Mouse (Mus musculus) limb, embryonic 15.5 days (tissue): ENCODE measurements around the gene Ptpn3. TPM values are rescaled to one million over a fixed set of nuclear protein-coding genes. Genes with fewer than 3 reads are reported as not detected.
"Not testable (repeated sequence)": the region's sequence is repeated elsewhere in the genome, so short reads cannot be mapped to it uniquely, and the experiment has no call there.

Source experiments
- ATAC-seq: fragments of 200-750 bp; cut with Nextera tagmentation; 2 replicates; pipeline ENCODE4 v1.8.0; 2017; ENCODE audit warnings: low read depth, moderate TSS enrichment; ENCODE audit not compliant: insufficient number of reproducible peaks, low FRiP score, low TSS enrichment
- H3K27ac ChIP-seq: fragments of 300-500 bp; sonication (generic); 2 replicates; pipeline ENCODE4 v1.5.1; 2015; ENCODE audit warnings: moderate library complexity, mild to moderate bottlenecking, inconsistent platforms
- H3K27me3 ChIP-seq: fragments of 300-500 bp; sonication (generic); 2 replicates; pipeline ENCODE4 v1.6.1; 2015; ENCODE audit warnings: inconsistent platforms
- H3K36me3 ChIP-seq: fragments of 300-500 bp; sonication (generic); 2 replicates; pipeline ENCODE4 v1.6.1; 2015; ENCODE audit warnings: inconsistent platforms
- H3K4me1 ChIP-seq: fragments of 300-500 bp; sonication (generic); 2 replicates; pipeline ENCODE4 v1.6.1; 2015; ENCODE audit warnings: inconsistent platforms
- H3K4me2 ChIP-seq: fragments of 300-500 bp; sonication (generic); 2 replicates; pipeline ENCODE4 v1.6.1; 2015; ENCODE audit warnings: mild to moderate bottlenecking, inconsistent platforms
- H3K4me3 ChIP-seq: fragments of 300-500 bp; sonication (generic); 2 replicates; pipeline ENCODE4 v1.5.1; 2015; ENCODE audit warnings: mild to moderate bottlenecking, inconsistent platforms
- H3K9ac ChIP-seq: fragments of 300-500 bp; sonication (generic); 2 replicates; pipeline ENCODE4 v1.6.1; 2015; ENCODE audit warnings: inconsistent platforms
- H3K9me3 ChIP-seq: fragments of 300-500 bp; sonication (generic); 2 replicates; pipeline ENCODE4 v1.6.1; 2016; ENCODE audit warnings: inconsistent platforms
- WGBS: fragments of 180-500 bp; shearing (Covaris S2); methylation state at CpG from one replicate; pipeline ENCODE4 v1.1.7; 2015; 5-methylcytosine and 5-hydroxymethylcytosine counted together
- polyA plus RNA-seq: library from polyadenylated mRNA; unstranded; fragments of >200 nt; fragmentation: Nextera tagmentation; extraction: Ambion mirVana; gene quantifications from 2 replicates; pipeline ENCODE4 v1.2.1, GENCODE M21; 2015

Gene Ptpn3
- polyA plus RNA-seq, 1 experiment from 2014 or later: 3.3 TPM

- H3K27ac ChIP-seq: no peak overlapping the region
- no peaks in the 10 kb centered on the region for H3K36me3 ChIP-seq
- no peak overlapping the region for H3K9ac ChIP-seq
- no peak for ATAC-seq
- no peak overlapping the region for H3K4me3 ChIP-seq
- no peaks in the 10 kb centered on the region for H3K9me3 ChIP-seq
- H3K27me3 ChIP-seq: no peaks in the 10 kb centered on the region
- no peak overlapping the region for H3K4me2 ChIP-seq
- 7% methylated on average over 8 of the region's 8 CpGs for WGBS
- H3K4me1 ChIP-seq: peaks cover 10% of the 10 kb centered on the region
These were observed 26.4 kb downstream of the Ptpn3 start for GRCm38 (mm10) chr4:57275116-57275743.

DNA sequence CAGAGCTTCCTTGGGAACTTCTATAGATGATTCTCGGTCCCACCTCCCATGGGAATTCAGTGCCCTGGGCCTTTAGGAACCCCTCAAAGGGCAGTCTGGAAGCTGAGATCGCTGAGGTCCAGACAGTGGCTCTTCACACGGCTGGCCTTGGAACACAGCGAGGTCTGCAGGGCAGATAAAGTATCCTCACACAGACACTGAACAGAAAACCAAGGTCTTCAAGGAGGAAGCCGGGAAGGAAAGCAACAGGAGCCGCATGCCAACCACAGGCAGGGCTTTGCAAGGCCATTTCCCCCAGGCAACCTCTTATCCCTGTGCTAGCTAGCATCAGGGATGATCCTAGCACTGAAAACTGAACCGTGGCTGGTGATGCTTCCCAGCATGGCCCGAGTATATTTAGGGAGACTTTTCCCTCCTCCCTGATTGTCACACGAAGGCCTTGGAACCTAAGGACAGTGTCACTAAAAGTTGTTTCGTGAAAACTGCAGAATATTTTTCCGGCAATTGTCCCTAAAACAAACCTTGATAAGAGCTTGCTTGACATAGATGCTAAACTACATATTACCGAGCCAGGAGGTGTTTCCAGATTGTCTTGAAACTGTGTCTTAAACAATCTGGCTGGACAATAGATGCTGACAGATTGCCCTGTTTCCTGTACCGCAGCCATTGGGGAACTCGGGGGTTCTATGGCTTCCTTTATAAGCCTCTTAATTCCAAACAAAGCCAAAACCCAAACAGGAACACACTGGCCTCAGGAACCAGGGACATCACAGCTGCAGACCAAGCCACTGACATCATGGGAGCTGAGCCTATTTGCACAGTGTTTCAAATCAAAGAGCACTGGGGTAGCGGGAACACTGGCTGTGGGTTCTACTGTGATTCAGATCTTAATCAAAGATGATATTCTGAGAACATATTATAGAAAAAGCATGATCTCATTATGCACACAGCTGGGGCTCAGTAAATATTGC, 27.8 kb downstream of the Ptpn3 start:
- Histone ChIP-seq H3K4me2 (no peak overlapping the region), H3K9me3 (no peaks in the 10 kb centered on the region), H3K27me3 (no peaks in the 10 kb centered on the region), H3K4me3 (no peak overlapping the region), H3K9ac (no peak overlapping the region), H3K4me1 (peaks cover 2% of the 10 kb centered on the region), H3K27ac (no peak overlapping the region), H3K36me3 (no peaks in the 10 kb centered on the region)
- ATAC-seq: no peak
- 68% methylated on average over 15 of the region's 15 CpGs for WGBS

GRCm38 (mm10) chr4:57270991-57271390, 30.6 kb downstream of the Ptpn3 start:
- H3K4me3 ChIP-seq: no peak overlapping the region
- ATAC-seq: no peak
- H3K4me2 ChIP-seq: no peak overlapping the region
- WGBS: 84% methylated on average over 8 of the region's 8 CpGs
- H3K9me3 ChIP-seq: no peaks in the 10 kb centered on the region
- H3K27me3 ChIP-seq: no peaks in the 10 kb centered on the region
- H3K27ac ChIP-seq: no peak overlapping the region
- no peaks in the 10 kb centered on the region; the same call in 1 of the 2 replicates for H3K4me1 ChIP-seq
- H3K36me3 ChIP-seq: no peaks in the 10 kb centered on the region
- no peak overlapping the region for H3K9ac ChIP-seq

DNA sequence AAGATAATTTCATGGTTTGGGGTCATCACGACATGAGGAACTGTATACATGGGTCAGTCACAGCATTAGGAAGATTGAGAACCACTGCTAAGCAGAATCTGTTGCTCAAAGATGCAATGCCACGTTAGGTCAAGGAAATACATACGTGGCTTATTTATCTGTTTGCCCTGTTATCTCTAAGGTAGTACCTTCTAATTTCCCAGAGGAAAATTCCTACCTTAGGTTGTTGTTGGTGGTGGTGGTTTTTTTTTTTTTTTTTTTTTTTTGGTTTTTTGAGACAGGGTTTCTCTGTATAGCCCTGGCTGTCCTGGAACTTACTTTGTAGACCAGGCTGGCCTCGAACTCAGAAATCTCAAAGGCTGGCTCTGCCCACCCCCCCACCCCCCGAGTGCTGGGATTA, 31.1 kb downstream of the Ptpn3 start:
- not testable (repeated sequence) for ATAC-seq, H3K36me3 ChIP-seq, H3K4me1 ChIP-seq, H3K27me3 ChIP-seq, H3K9me3 ChIP-seq, H3K27ac ChIP-seq, H3K4me3 ChIP-seq, H3K9ac ChIP-seq, H3K4me2 ChIP-seq
- WGBS: 84% methylated on average over 5 of the region's 5 CpGs

DNA sequence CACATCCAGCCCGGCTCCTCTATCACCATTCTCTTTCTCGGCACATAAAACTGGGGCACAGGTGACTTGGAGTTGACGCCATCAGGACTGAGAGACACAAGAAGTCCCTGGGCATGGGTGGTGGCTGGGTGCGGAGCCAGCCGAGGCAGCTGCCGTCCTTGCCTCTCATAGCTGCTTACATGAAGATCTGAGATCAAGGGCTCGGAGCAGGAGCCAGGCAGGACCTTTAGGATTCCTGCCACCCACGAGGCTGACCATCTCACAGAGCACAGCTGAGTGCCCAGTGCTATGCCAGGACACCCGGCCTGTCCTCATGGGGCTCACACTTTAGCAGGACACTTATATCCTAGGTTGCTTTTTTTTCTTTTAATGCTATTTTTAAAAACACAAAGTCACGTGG, 32.3 kb downstream of the Ptpn3 start:
- Histone ChIP-seq H3K4me2 (no peak overlapping the region), H3K9ac (no peak overlapping the region), H3K27me3 (no peaks in the 10 kb centered on the region), H3K4me1 (no peaks in the 10 kb centered on the region), H3K36me3 (no peaks in the 10 kb centered on the region), H3K27ac (no peak overlapping the region), H3K4me3 (no peak overlapping the region), H3K9me3 (no peaks in the 10 kb centered on the region)
- no peak for ATAC-seq
- WGBS: 83% methylated on average over 10 of the region's 10 CpGs

- WGBS: 84% methylated on average over 8 of the region's 8 CpGs
- Histone ChIP-seq H3K4me3 (no peak overlapping the region), H3K9ac (no peak overlapping the region), H3K4me1 (no peaks in the 10 kb centered on the region), H3K4me2 (no peak overlapping the region), H3K9me3 (no peaks in the 10 kb centered on the region), H3K36me3 (no peaks in the 10 kb centered on the region), H3K27me3 (no peaks in the 10 kb centered on the region), H3K27ac (no peak overlapping the region)
- no peak for ATAC-seq
These were observed 33.3 kb downstream of the Ptpn3 start for GRCm38 (mm10) chr4:57268330-57268729.

DNA sequence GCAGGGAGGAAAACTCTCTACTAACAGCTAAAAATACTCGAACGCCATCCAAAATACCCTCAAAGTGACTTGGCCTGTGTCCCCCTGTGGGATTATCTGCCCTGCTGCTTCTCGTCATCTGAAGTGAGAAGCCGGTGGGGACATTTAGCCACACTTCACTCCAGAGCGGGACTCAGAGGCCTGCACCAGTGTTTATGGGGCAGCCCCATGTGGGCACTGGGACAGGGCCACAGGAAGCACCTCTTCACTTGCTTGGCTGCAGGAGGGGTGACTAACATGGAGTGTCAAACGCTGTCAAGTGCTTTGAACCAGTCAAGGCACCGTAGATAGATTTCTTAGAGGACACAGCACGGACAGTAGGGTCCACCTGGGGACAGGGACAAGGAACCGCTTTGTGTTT, 35.2 kb downstream of the Ptpn3 start:
- no peak overlapping the region for H3K27ac ChIP-seq
- peaks cover 7% of the 10 kb centered on the region for H3K4me1 ChIP-seq
- H3K9me3 ChIP-seq: no peaks in the 10 kb centered on the region
- no peak overlapping the region for H3K4me2 ChIP-seq
- WGBS: 77% methylated on average over 9 of the region's 9 CpGs
- no peaks in the 10 kb centered on the region for H3K36me3 ChIP-seq
- no peak overlapping the region for H3K4me3 ChIP-seq
- H3K27me3 ChIP-seq: no peaks in the 10 kb centered on the region
- ATAC-seq: no peak
- no peak overlapping the region for H3K9ac ChIP-seq

DNA sequence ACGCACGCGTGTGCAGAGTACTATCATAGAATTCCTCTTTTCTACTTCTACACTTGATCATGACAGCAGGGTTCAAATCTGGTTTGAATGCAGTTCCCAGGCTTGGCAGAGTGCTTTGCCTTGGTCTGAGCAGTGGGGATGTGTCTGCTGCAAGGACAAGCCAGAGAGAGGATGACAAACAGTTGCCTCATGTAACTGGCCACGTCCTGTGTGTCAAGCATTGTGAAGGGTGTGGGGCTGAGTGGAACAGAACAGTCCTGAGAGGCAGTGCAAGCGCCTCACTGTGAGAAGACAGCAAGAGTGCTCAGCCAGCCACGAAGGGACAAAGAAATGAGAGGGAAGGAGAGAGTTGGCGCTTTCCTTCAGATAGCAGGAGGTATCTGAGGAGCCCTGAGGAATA, 37.9 kb downstream of the Ptpn3 start:
- ATAC-seq: no peak
- Histone ChIP-seq H3K27me3 (no peaks in the 10 kb centered on the region), H3K36me3 (no peaks in the 10 kb centered on the region), H3K4me2 (no peak overlapping the region), H3K4me3 (no peak overlapping the region), H3K27ac (no peak overlapping the region), H3K9ac (no peak overlapping the region), H3K4me1 (peaks cover 11% of the 10 kb centered on the region), H3K9me3 (no peaks in the 10 kb centered on the region)
- WGBS: 89% methylated on average over 7 of the region's 7 CpGs

DNA sequence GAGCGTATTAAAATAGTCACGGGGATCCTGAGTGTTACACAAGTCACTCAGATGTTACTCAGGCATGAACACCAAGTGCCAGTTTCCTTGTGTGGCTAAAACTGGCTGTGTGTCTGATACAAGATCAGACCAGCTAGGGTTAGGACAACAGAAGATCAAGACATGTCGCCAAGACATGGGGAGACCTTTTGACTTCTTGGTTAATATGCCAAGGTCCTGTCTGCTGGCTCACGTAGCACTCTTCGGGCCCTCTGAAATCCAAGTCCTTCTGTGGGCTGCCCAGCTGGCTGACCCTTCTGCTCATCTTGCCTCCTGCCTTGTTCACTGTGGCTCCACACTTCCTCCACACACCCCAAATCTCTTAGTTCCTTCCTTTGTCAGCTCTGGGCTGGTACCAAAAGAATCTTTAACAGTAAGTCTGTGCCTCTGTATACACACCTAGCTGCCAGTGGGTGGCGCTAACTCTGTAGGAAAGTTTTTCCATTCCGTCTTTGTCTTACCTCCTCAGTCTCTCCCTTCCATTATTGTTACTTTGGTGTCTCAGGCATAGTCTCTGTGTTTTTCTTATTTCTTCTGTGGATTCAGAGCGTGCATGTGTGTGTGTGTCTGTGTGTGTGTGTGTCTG, 38.5 kb downstream of the Ptpn3 start:
- no peak overlapping the region for H3K4me2 ChIP-seq
- no peaks in the 10 kb centered on the region for H3K27me3 ChIP-seq
- H3K9me3 ChIP-seq: no peaks in the 10 kb centered on the region
- no peak overlapping the region for H3K4me3 ChIP-seq
- no peaks in the 10 kb centered on the region for H3K36me3 ChIP-seq
- no peak for ATAC-seq
- 65% methylated on average over 8 of the region's 8 CpGs for WGBS
- H3K27ac ChIP-seq: 0 out of 2 replicates have a peak overlapping the region, but pooled peaks have one; percentile 2
- peaks cover 16% of the 10 kb centered on the region for H3K4me1 ChIP-seq
- H3K9ac ChIP-seq: no peak overlapping the region

- 0 out of 2 replicates have a peak overlapping the region, but pooled peaks have one; percentile 2 for H3K27ac ChIP-seq
- ATAC-seq: no peak
- no peaks in the 10 kb centered on the region for H3K36me3 ChIP-seq
- no peaks in the 10 kb centered on the region for H3K27me3 ChIP-seq
- no peak overlapping the region for H3K9ac ChIP-seq
- peaks cover 18% of the 10 kb centered on the region for H3K4me1 ChIP-seq
- H3K9me3 ChIP-seq: no peaks in the 10 kb centered on the region
- no peak overlapping the region for H3K4me3 ChIP-seq
- 28% methylated on average over 8 of the region's 8 CpGs for WGBS
- H3K4me2 ChIP-seq: no peak overlapping the region
These were observed 39.2 kb downstream of the Ptpn3 start for GRCm38 (mm10) chr4:57262451-57262850.

DNA sequence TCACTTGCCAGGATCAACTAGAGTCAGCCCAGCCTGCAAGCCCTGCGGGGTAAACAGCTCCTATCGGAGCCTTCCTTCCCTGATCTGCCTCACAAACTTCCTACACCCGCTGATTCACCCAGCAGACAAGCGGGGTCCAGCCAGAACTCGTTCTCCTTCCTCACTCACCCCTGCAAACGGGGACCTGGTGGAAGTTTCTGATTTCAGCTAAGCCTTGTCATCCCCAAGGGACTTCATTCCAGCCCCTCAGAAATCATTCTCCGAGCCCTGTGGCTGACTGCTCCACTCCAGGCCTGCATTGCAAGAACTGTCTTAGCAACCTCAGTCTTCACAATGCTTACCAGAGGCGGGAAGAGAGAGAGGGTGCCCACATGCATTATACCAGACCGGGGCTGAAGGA, 39.8 kb downstream of the Ptpn3 start:
- H3K36me3 ChIP-seq: no peaks in the 10 kb centered on the region
- peak overlapping the region; percentile 40 for H3K27ac ChIP-seq
- ATAC-seq: no peak
- no peaks in the 10 kb centered on the region for H3K27me3 ChIP-seq
- WGBS: 30% methylated on average over 9 of the region's 9 CpGs
- peaks cover 18% of the 10 kb centered on the region for H3K4me1 ChIP-seq
- H3K4me3 ChIP-seq: no peak overlapping the region
- no peak overlapping the region for H3K9ac ChIP-seq
- no peaks in the 10 kb centered on the region for H3K9me3 ChIP-seq
- H3K4me2 ChIP-seq: no peak overlapping the region
